Mouse (Mus musculus): ENCODE results near the gene Topaz1.

DNA sequence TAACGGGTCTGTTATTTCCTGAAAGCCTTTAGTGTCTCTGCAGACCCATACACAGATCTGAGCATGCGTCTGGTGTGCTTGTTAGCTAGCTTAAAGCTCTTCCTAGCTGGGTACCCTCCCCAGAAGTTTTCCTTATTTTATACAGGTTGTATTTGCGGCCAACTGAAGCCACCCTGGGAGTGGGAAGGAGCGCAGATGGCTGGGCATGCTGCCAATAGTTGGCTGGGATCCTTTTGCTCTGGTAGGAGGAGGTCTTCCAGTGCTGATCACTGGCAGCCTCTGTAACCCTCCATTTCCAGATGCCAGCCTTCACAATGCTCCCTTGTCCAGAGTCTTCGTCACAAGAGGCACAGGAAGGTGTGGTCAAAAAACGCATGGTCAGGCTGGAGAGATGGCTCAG is 89.6 kb downstream of the Topaz1 start:
- TF ChIP-seq CTCF (IDR thresholded peaks at IDR 0.05) (no peak), EP300 (IDR thresholded peaks at IDR 0.05) (no peak)

Data from lung, postnatal 0 days (tissue).